Mouse (Mus musculus) cerebellum, adult 8-10 months (tissue): Measurements from ENCODE around the gene Zfp85.
A peak's percentile ranks its signal among the peaks of the same experiment; 100 is the strongest.
"Not testable (repeated sequence)": the region's sequence is repeated elsewhere in the genome, so short reads cannot be mapped to it uniquely, and the experiment has no call there.

ENCODE experiments used
- DNase-seq: peaks from one replicate; pipeline ENCODE4 v3.0.0; 2022

Zfp85 gene

GRCm38 (mm10) chr13:67754333-67755306 is at the start of gene Zfp85:
Gene Zfp85 (minus strand): TSS chr13:67755228.
- DNase-seq: peak; percentile 60

- not testable (repeated sequence) for DNase-seq
These were observed 44.1 kb upstream of the Zfp85 start for GRCm38 (mm10) chr13:67799151-67799550.

- no peak for DNase-seq
These were observed 43.6 kb upstream of the Zfp85 start for GRCm38 (mm10) chr13:67798618-67799017.

GRCm38 (mm10) chr13:67791921-67792455 is 37.0 kb upstream of the Zfp85 start:
- no peak for DNase-seq

- DNase-seq: peak; percentile 66
These were observed 24.5 kb upstream of the Zfp85 start, which contains the start of gene Zfp493 for GRCm38 (mm10) chr13:67779265-67780221. Gene Zfp493 (plus strand): TSS chr13:67779693.

GRCm38 (mm10) chr13:67763031-67763768 is 8.2 kb upstream of the Zfp85 start:
- no peak for DNase-seq

GRCm38 (mm10) chr13:67759966-67760365 is 4.9 kb upstream of the Zfp85 start:
- DNase-seq: no peak

- DNase-seq: no peak
These were observed 733 bp upstream of the Zfp85 start for GRCm38 (mm10) chr13:67755761-67756160.

- no peak for DNase-seq
These were observed 11.1 kb downstream of the Zfp85 start for GRCm38 (mm10) chr13:67743896-67744295.

- DNase-seq: no peak
These were observed 12.1 kb downstream of the Zfp85 start for GRCm38 (mm10) chr13:67742941-67743340.

- not testable (repeated sequence) for DNase-seq
These were observed 20.6 kb downstream of the Zfp85 start for GRCm38 (mm10) chr13:67734391-67734790.

- not testable (repeated sequence) for DNase-seq
These were observed 25.6 kb downstream of the Zfp85 start for GRCm38 (mm10) chr13:67729441-67729840.

GRCm38 (mm10) chr13:67728641-67729318 is 26.2 kb downstream of the Zfp85 start, which contains the start of gene Zfp65:
Gene Zfp65 (minus strand): TSS chr13:67729173.
- peak; percentile 60 for DNase-seq

GRCm38 (mm10) chr13:67728106-67728505 is 26.9 kb downstream of the Zfp85 start:
- DNase-seq: no peak

- DNase-seq: not testable (repeated sequence)
These were observed 29.7 kb downstream of the Zfp85 start for GRCm38 (mm10) chr13:67725331-67725730.

- DNase-seq: peak; percentile 81
These were observed 31.1 kb downstream of the Zfp85 start for GRCm38 (mm10) chr13:67723848-67724479.
